Mouse (Mus musculus) kidney, adult 2 months (tissue): ENCODE measurements around the gene Tmem104.

Experiments used
- CTCF ChIP-seq: fragments of 200-500 bp; conservative IDR thresholded peaks from 2 replicates; pipeline ENCODE4 v1.5.1; 2011; ENCODE audit warnings: low read depth, mild to moderate bottlenecking, control low read depth, low read length, moderate library complexity, mixed read lengths; ENCODE audit not compliant: insufficient read depth, insufficient read length
- POLR2A ChIP-seq: fragments of 200-500 bp; IDR thresholded peaks from one replicate; pipeline ENCODE4 v1.6.1; 2011; ENCODE audit warnings: low read depth, low read length, control low read depth

- no peak for TF ChIP-seq CTCF
- TF ChIP-seq POLR2A, result no peak
These were observed 406 bp downstream of the Tmem104 start, which contains the start of gene Nat9 for GRCm38 (mm10) chr11:115187693-115188092.
